Mouse (Mus musculus) layer of hippocampus, adult 2 months (tissue): ENCODE data around the gene Plk2. TPM values are rescaled to one million over a fixed set of nuclear protein-coding genes. Genes with fewer than 3 reads are reported as not detected.

Source experiments
- DNase-seq, 2 experiments: peaks; one replicate each; pipeline ENCODE4 v3.0.0; 2022; ENCODE audit warnings: low spot score in 2 of 2
- H3K27ac ChIP-seq: fragments of 200-600 bp; 2 replicates; pipeline ENCODE4 v1.8.1; 2022
- H3K4me3 ChIP-seq: fragments of 200-600 bp; 2 replicates; pipeline ENCODE4 v1.8.1; 2022; ENCODE audit warnings: mild to moderate bottlenecking
- CTCF ChIP-seq: fragments of 200-600 bp; conservative IDR thresholded peaks from 2 replicates; pipeline ENCODE4 v1.8.1; 2022; ENCODE audit warnings: antibody characterized with exemption, mild to moderate bottlenecking, moderate library complexity
- total RNA-seq, 2 experiments: library from RNA; stranded (reverse); gene quantifications; 2 replicates each; pipeline ENCODE4 v1.2.3; 2021

The Plk2 gene
- total RNA-seq, 2 experiments from 2014 or later, result 267 to 268 TPM

GRCm38 (mm10) chr13:110425512-110426222 lies 30.8 kb downstream of the Plk2 start:
- Histone ChIP-seq H3K27ac (no peak overlapping the region), H3K4me3 (no peak overlapping the region)
- no peak for DNase-seq
- no peak for TF ChIP-seq CTCF

DNA sequence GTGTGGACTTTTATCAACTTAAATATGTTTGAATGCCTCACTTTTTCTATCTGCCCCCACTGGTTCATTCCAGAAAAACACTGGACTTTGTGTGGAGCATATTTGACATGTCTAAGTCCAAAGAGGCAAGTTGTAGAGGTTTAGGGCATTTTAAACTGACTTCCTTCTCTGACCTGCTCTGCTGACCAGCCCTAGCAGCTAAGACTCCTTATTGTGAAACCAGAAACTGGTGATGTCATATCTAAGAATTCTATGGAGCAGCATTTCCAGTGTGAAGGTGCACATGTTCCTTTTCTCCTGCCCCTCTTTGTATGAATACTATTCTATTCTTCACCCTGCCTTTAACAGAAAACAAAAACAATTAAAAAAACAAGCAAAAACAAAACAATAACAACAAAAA lies 36.5 kb downstream of the Plk2 start:
- Histone ChIP-seq H3K27ac (no peak overlapping the region), H3K4me3 (no peak overlapping the region)
- DNase-seq, result no peak
- no peak for TF ChIP-seq CTCF

DNA sequence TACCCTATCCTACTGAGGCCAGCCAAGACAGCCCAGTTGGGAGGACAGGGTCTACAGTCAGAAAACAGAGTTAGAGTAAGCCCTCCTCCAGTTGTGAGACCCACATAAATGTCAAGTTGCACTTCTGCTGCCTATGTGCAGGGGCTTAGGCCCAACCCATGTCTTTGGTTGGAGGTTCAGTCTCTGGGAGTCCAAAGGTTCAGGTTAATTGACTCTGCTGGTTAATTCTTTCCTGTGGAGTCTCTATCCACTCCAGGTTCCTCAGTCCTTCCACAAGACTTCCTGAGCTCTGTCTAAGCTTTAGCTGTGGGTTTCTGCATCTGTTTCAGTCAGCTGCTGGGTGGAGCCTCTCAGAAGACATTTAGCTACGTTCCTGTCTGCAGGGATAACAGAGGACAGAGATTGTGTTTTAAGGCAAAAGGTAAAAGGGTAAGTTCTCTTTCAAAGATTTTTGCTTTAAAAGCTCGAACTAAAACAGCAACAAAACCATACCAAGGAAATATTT lies 37.3 kb downstream of the Plk2 start:
- no peak for TF ChIP-seq CTCF
- no peak for DNase-seq
- H3K4me3 ChIP-seq, result no peak overlapping the region
- no peak overlapping the region for H3K27ac ChIP-seq

GRCm38 (mm10) chr13:110432613-110433012 lies 37.8 kb downstream of the Plk2 start:
- DNase-seq, result no peak
- Histone ChIP-seq H3K27ac (no peak overlapping the region), H3K4me3 (no peak overlapping the region)
- TF ChIP-seq CTCF, result no peak

GRCm38 (mm10) chr13:110436692-110437091 lies 41.8 kb downstream of the Plk2 start:
- no peak for DNase-seq
- TF ChIP-seq CTCF, result no peak
- no peak overlapping the region for H3K27ac ChIP-seq
- H3K4me3 ChIP-seq, result no peak overlapping the region

GRCm38 (mm10) chr13:110438624-110439023 lies 43.8 kb downstream of the Plk2 start:
- TF ChIP-seq CTCF, result no peak
- no peak overlapping the region for H3K27ac ChIP-seq
- peak; percentile 18 to 22 for DNase-seq
- no peak overlapping the region for H3K4me3 ChIP-seq

DNA sequence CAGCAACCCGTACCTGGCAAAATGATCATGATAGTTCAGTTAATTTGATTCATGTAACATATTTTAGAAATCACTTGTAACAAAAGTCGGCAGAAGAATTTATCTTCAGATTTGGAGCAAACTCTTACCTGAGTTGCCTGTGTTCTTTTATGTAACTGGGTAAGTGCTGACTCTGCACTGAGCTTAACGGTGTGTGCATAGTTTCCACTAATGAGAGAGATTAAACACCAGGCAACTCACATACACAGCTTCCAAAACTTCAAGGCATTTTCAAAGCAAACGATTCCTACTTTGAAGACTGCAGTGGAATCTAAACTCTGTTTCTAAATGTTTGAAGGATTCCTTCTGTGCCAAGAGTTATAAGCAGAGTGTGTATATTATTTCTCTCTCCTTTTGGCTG lies 49.5 kb downstream of the Plk2 start:
- H3K4me3 ChIP-seq, result no peak overlapping the region
- no peak for TF ChIP-seq CTCF
- H3K27ac ChIP-seq, result no peak overlapping the region
- DNase-seq, result no peak

- TF ChIP-seq CTCF, result no peak
- Histone ChIP-seq H3K27ac (no peak overlapping the region), H3K4me3 (no peak overlapping the region)
- DNase-seq, result no peak
Measured at GRCm38 (mm10) chr13:110444894-110445293, 50.0 kb downstream of the Plk2 start.

DNA sequence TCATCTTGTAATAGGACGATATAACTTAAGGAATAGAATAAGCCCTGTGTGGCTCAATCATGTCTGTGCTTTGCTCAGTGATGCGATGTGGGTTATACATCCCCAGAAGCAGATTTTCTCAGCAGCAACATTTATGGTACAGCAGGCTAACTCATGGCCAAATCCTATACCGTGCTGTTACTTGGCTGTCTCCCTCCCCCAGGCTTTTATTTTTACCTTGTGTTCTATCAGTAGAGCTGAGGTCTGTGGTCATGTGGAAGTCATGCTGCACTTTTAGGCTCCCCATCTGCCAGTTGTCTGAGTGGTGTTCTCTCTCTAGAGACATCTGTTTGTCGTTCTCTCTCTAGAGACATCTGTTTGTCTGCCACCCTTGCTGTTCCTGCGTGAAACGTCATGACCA lies 51.6 kb downstream of the Plk2 start:
- H3K4me3 ChIP-seq, result no peak overlapping the region
- no peak for TF ChIP-seq CTCF
- H3K27ac ChIP-seq, result no peak overlapping the region
- no peak for DNase-seq

GRCm38 (mm10) chr13:110450056-110450455 lies 55.2 kb downstream of the Plk2 start:
- no peak overlapping the region for H3K27ac ChIP-seq
- no peak for DNase-seq
- TF ChIP-seq CTCF, result no peak

More at GRCm38 (mm10) chr13:110450056-110450455, 55.2 kb downstream of the Plk2 start:
- no peak overlapping the region for H3K4me3 ChIP-seq

Other genes with a start within 250 kb of the Plk2 start
- gene Rab3c, start 114.0 kb upstream of the Plk2 start, total RNA-seq, result 100 to 1,000 TPM; 173 to 182 TPM
- gene Gapt, start 37.8 kb upstream of the Plk2 start, total RNA-seq, result not detected